Mouse (Mus musculus) embryonic facial prominence, embryonic 15.5 days (tissue): ENCODE data around the gene Ap2s1. TPM values are rescaled to one million over a fixed set of nuclear protein-coding genes. Genes with fewer than 3 reads are reported as not detected.
"Not testable (repeated sequence)": the region's sequence is repeated elsewhere in the genome, so short reads cannot be mapped to it uniquely, and the experiment has no call there.

ENCODE experiments used
- ATAC-seq: fragments of 200-750 bp; cut with Nextera tagmentation; 2 replicates; pipeline ENCODE4 v1.8.0; 2017; ENCODE audit warnings: low read depth, moderate TSS enrichment; ENCODE audit not compliant: insufficient number of reproducible peaks, low FRiP score, low TSS enrichment
- H3K27ac ChIP-seq: fragments of 300-500 bp; sonication (generic); replicated peaks from 2 replicates; pipeline ENCODE4 v1.5.1; 2015; ENCODE audit warnings: mild to moderate bottlenecking, inconsistent platforms
- H3K27me3 ChIP-seq: fragments of 300-500 bp; sonication (generic); 2 replicates; pipeline ENCODE4 v1.6.1; 2015; ENCODE audit warnings: inconsistent platforms
- H3K36me3 ChIP-seq: fragments of 300-500 bp; sonication (generic); 2 replicates; pipeline ENCODE4 v1.6.1; 2015; ENCODE audit warnings: mild to moderate bottlenecking, inconsistent platforms
- H3K4me1 ChIP-seq: fragments of 300-500 bp; sonication (generic); 2 replicates; pipeline ENCODE4 v1.6.1; 2015; ENCODE audit warnings: inconsistent platforms
- H3K4me2 ChIP-seq: fragments of 300-500 bp; sonication (generic); replicated peaks from 2 replicates; pipeline ENCODE4 v1.6.1; 2015; ENCODE audit warnings: mild to moderate bottlenecking, inconsistent platforms
- H3K4me3 ChIP-seq: fragments of 300-500 bp; sonication (generic); replicated peaks from 2 replicates; pipeline ENCODE4 v1.5.1; 2015; ENCODE audit warnings: mild to moderate bottlenecking, inconsistent platforms
- H3K9ac ChIP-seq: fragments of 300-500 bp; sonication (generic); 2 replicates; pipeline ENCODE4 v1.6.1; 2015; ENCODE audit warnings: inconsistent platforms
- H3K9me3 ChIP-seq: fragments of 300-500 bp; sonication (generic); replicated peaks from 2 replicates; pipeline ENCODE4 v1.6.1; 2016; ENCODE audit warnings: inconsistent platforms
- WGBS: fragments of 180-500 bp; shearing (Covaris S2); methylation state at CpG from one replicate; pipeline ENCODE4 v1.1.7; 2015; 5-methylcytosine and 5-hydroxymethylcytosine counted together
- polyA plus RNA-seq: library from polyadenylated mRNA; unstranded; fragments of >200 nt; fragmentation: Nextera tagmentation; extraction: Ambion mirVana; gene quantifications from 2 replicates; pipeline ENCODE4 v1.2.1, GENCODE M21; 2015

The Ap2s1 gene
- polyA plus RNA-seq, 1 experiment from 2014 or later = 273 TPM

- not testable (repeated sequence) for H3K27ac ChIP-seq, H3K4me3 ChIP-seq, H3K9me3 ChIP-seq, H3K9ac ChIP-seq, ATAC-seq, H3K4me2 ChIP-seq, H3K4me1 ChIP-seq, H3K36me3 ChIP-seq, H3K27me3 ChIP-seq
- 66% methylated on average over 3 of the region's 3 CpGs for WGBS
Measured at GRCm38 (mm10) chr7:16722490-16722889, 15.7 kb upstream of the Ap2s1 start.

DNA sequence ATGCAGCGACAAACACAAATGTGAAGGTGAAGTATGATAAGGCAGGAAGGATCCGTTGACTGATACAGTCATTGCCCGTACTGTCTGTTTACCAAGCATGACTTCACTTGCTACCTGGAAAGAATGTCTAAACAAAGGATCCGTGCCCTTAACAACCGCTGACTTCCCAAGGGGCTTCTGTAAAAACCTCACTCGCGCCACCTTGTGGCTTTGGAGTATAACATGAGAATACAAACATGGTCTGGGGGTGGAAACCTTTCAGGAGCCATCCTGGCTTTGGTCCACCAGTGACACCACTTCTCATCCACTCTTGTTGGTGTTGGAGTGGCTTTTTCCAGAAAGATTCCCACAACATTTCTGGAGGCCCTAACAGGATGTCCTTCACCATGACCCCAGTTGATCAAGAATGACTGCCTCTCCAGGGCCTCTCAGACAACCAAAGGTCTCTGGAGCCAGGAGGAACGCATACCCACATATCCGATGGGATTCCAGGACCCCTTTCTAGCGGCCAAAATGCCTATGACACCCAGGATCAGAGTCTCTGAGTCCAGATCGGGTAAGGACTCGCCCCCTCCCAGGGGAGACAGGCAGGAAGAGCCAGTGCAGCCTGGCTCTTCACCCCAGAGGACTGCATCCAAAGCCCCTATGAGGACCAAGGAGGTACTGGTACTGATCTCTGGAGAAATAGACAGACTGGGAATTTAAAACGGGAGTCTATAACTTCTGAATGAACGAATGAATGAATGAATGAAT is 9.4 kb upstream of the Ap2s1 start:
- WGBS = 26% methylated on average over 14 of the region's 14 CpGs
- no peaks in the 10 kb centered on the region for H3K36me3 ChIP-seq
- H3K27me3 ChIP-seq = no peaks in the 10 kb centered on the region
- peak overlapping the region; percentile 36 for H3K4me2 ChIP-seq
- H3K9ac ChIP-seq = no peak overlapping the region
- H3K4me1 ChIP-seq = peaks cover 11% of the 10 kb centered on the region
- no peak overlapping the region for H3K4me3 ChIP-seq
- H3K27ac ChIP-seq = no peak overlapping the region
- H3K9me3 ChIP-seq = no peaks in the 10 kb centered on the region
- no peak for ATAC-seq

GRCm38 (mm10) chr7:16729563-16729962 is 8.6 kb upstream of the Ap2s1 start:
- 0 out of 2 replicates have a peak overlapping the region, but pooled peaks have one; percentile 7 for H3K4me3 ChIP-seq

DNA sequence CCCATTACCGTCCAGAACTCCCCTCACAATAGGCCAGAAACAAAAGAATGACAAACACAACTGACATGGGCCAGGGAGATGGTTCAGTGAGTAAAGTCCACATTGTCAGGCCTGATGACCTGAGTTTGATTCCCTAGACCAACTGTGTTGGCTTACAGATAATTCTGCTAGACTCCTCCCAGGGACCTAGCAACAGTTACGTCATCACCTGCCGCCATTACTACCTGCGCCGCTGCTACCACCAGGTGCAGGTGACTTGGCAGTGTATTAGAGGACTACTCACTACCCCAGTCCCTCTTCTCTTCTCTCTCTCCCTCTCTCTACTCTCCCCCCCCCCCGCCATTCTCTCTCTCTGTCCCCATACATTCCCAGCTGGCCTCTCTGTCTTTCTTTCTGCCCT is 7.4 kb upstream of the Ap2s1 start:
- H3K27me3 ChIP-seq = no peaks in the 10 kb centered on the region
- ATAC-seq = no peak
- H3K9ac ChIP-seq = no peak overlapping the region
- peaks cover 11% of the 10 kb centered on the region for H3K4me1 ChIP-seq
- no peak overlapping the region for H3K4me2 ChIP-seq
- H3K4me3 ChIP-seq = no peak overlapping the region
- no peaks in the 10 kb centered on the region for H3K9me3 ChIP-seq
- H3K36me3 ChIP-seq = no peaks in the 10 kb centered on the region
- WGBS = 92% methylated on average over 6 of the region's 6 CpGs
- no peak overlapping the region for H3K27ac ChIP-seq

More at GRCm38 (mm10) chr7:16729563-16729962, 8.6 kb upstream of the Ap2s1 start:
- peak; percentile 15; the same call in 1 of the 2 replicates for ATAC-seq
- not testable (repeated sequence) for H3K9ac ChIP-seq, H3K36me3 ChIP-seq, H3K9me3 ChIP-seq, H3K27ac ChIP-seq, H3K27me3 ChIP-seq
- H3K4me2 ChIP-seq = peak overlapping the region; percentile 31; the same call in 1 of the 2 replicates
- H3K4me1 ChIP-seq = peaks cover 11% of the 10 kb centered on the region
- 2% methylated on average over 7 of the region's 7 CpGs for WGBS

GRCm38 (mm10) chr7:16731893-16732422 is 6.3 kb upstream of the Ap2s1 start:
- no peak for ATAC-seq
- 70% methylated on average over 7 of the region's 7 CpGs for WGBS

DNA sequence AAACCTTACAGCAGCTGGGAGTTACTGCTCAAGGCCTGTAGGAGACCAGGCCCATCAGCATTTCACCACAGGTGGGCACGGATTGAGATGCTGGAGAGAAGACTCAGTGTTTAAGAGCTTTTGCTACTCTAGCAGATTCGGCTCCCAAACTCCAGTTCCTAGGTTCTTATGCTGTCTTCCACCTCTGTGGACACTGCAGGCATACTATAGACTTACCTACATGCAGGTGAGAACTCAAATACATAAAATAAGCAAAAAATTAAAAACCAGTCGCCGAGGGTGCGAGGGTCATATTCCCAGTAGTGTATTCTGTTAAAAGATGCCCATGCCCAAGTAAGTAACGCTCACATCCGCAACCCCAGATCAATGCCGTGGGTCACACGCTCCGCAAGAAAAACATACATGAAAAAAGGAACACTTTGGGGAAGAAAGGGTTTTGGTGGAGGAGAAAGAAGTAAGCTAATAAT is 571 bp upstream of the Ap2s1 start:
- H3K9ac ChIP-seq = no peak overlapping the region
- WGBS = 39% methylated on average over 10 of the region's 10 CpGs
- H3K4me1 ChIP-seq = peaks cover 14% of the 10 kb centered on the region
- H3K27ac ChIP-seq = no peak overlapping the region
- H3K4me2 ChIP-seq = peak overlapping the region; percentile 87
- no peak for ATAC-seq
- H3K9me3 ChIP-seq = no peaks in the 10 kb centered on the region
- H3K36me3 ChIP-seq = peaks cover 3% of the 10 kb centered on the region; the same call in 1 of the 2 replicates
- H3K27me3 ChIP-seq = no peaks in the 10 kb centered on the region
- peak overlapping the region; percentile 94 for H3K4me3 ChIP-seq

More at GRCm38 (mm10) chr7:16731893-16732422, 6.3 kb upstream of the Ap2s1 start:
- H3K4me3 ChIP-seq = no peak overlapping the region
- peaks cover 11% of the 10 kb centered on the region for H3K4me1 ChIP-seq
- no peaks in the 10 kb centered on the region for H3K36me3 ChIP-seq
- H3K4me2 ChIP-seq = no peak overlapping the region
- no peak overlapping the region for H3K27ac ChIP-seq
- H3K9me3 ChIP-seq = no peaks in the 10 kb centered on the region
- H3K9ac ChIP-seq = no peak overlapping the region
- no peaks in the 10 kb centered on the region for H3K27me3 ChIP-seq

- Histone ChIP-seq H3K4me1 (peaks cover 14% of the 10 kb centered on the region), H3K27ac (peak overlapping the region; percentile 63; the same call in 1 of the 2 replicates), H3K9me3 (no peaks in the 10 kb centered on the region), H3K4me3 (peak overlapping the region; percentile 94), H3K9ac (peak overlapping the region; percentile 88), H3K4me2 (peak overlapping the region; percentile 87), H3K36me3 (peaks cover 18% of the 10 kb centered on the region), H3K27me3 (no peaks in the 10 kb centered on the region)
- ATAC-seq = no peak
- WGBS = 47% methylated on average over 10 of the region's 10 CpGs
Measured at GRCm38 (mm10) chr7:16739056-16739604, 920 bp downstream of the Ap2s1 start.

GRCm38 (mm10) chr7:16745373-16745772 is 7.2 kb downstream of the Ap2s1 start:
- no peak overlapping the region for H3K4me2 ChIP-seq
- H3K27me3 ChIP-seq = no peaks in the 10 kb centered on the region
- 89% methylated on average over 4 of the region's 4 CpGs for whole genome bisulfite sequencing
- no peak overlapping the region for H3K9ac ChIP-seq
- no peak overlapping the region for H3K4me3 ChIP-seq
- ATAC-seq = no peak
- H3K4me1 ChIP-seq = no peaks in the 10 kb centered on the region
- no peaks in the 10 kb centered on the region for H3K9me3 ChIP-seq
- H3K36me3 ChIP-seq = peaks cover 65% of the 10 kb centered on the region
- H3K27ac ChIP-seq = no peak overlapping the region

DNA sequence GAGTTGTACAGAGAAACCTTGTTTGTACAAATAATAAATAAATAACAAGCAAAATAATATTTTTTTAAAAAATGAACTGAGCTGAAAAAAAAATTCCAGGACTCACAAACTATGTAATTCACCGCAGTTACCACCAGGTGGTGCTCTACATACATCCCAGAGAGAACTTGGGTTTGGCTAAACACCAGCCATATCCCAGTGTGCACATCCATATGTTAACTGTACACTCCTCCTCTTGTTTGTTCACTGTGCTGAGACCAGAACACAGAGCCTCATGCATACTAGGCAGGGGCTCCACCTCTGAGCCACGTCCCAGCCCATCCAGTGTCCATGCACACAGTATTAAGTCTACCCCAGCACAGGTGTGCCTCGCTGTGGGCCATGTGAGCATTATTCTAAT is 7.9 kb downstream of the Ap2s1 start:
- H3K4me2 ChIP-seq = no peak overlapping the region
- 57% methylated on average over 3 of the region's 3 CpGs for WGBS
- H3K27ac ChIP-seq = no peak overlapping the region
- H3K9me3 ChIP-seq = no peaks in the 10 kb centered on the region
- H3K36me3 ChIP-seq = peaks cover 65% of the 10 kb centered on the region
- H3K4me1 ChIP-seq = no peaks in the 10 kb centered on the region
- ATAC-seq = no peak
- no peak overlapping the region for H3K4me3 ChIP-seq
- H3K27me3 ChIP-seq = no peaks in the 10 kb centered on the region
- H3K9ac ChIP-seq = no peak overlapping the region

- Histone ChIP-seq H3K36me3 (peaks cover 62% of the 10 kb centered on the region), H3K27me3 (no peaks in the 10 kb centered on the region), H3K4me1 (no peaks in the 10 kb centered on the region), H3K9me3 (no peaks in the 10 kb centered on the region), H3K27ac (no peak overlapping the region), H3K4me2 (no peak overlapping the region), H3K4me3 (no peak overlapping the region), H3K9ac (no peak overlapping the region)
- 88% methylated on average over 6 of the region's 6 CpGs for WGBS
- no peak for ATAC-seq
Measured at GRCm38 (mm10) chr7:16747656-16748055, 9.4 kb downstream of the Ap2s1 start.

DNA sequence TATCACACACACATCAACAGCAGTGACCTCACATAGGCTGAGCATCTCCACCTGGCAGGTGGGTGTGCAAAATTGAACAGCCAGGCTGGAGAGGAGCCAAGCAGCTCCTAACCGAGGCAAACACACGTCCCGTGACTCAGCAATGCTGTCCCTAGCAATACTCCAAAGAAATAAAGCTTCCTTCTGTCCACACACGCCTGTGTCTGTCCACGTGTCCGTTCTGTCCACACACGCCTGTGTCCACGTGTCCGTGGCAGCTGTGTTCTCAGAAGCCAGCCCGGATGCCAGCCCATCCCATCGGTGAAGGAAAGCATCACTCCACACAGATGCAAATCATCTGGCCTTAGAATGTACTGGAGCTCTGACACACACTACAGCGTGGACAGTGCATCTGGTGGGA is 13.8 kb downstream of the Ap2s1 start:
- H3K9ac ChIP-seq = no peak overlapping the region
- no peaks in the 10 kb centered on the region for H3K4me1 ChIP-seq
- no peaks in the 10 kb centered on the region for H3K9me3 ChIP-seq
- no peaks in the 10 kb centered on the region for H3K27me3 ChIP-seq
- no peak for ATAC-seq
- 73% methylated on average over 12 of the region's 12 CpGs for WGBS
- H3K4me2 ChIP-seq = no peak overlapping the region
- H3K36me3 ChIP-seq = peaks cover 28% of the 10 kb centered on the region
- no peak overlapping the region for H3K27ac ChIP-seq
- no peak overlapping the region for H3K4me3 ChIP-seq
